Mouse (Mus musculus) intestine, postnatal 0 days (tissue): ENCODE results near the gene Nanos3. TPM values are rescaled to one million over a fixed set of nuclear protein-coding genes. Genes with fewer than 3 reads are reported as not detected.
A peak's percentile ranks its signal among the peaks of the same experiment; 100 is the strongest.

Experiments
- ATAC-seq: fragments of 200-750 bp; cut with Nextera tagmentation; 2 replicates; pipeline ENCODE4 v1.8.0; 2017; ENCODE audit warnings: mild to moderate bottlenecking, moderate TSS enrichment, moderate library complexity
- H3K27ac ChIP-seq: fragments of 300-500 bp; sonication (generic); 2 replicates; pipeline ENCODE4 v1.5.1; 2014; ENCODE audit warnings: mild to moderate bottlenecking, low read depth, low read length, moderate library complexity
- H3K27me3 ChIP-seq: fragments of 300-500 bp; sonication (generic); replicated peaks from 2 replicates; pipeline ENCODE4 v1.6.1; 2014; ENCODE audit warnings: low read length, mixed read lengths; ENCODE audit not compliant: control insufficient read depth, insufficient read depth
- H3K36me3 ChIP-seq: fragments of 300-500 bp; sonication (generic); 2 replicates; pipeline ENCODE4 v1.6.1; 2014; ENCODE audit warnings: mild to moderate bottlenecking, moderate library complexity; ENCODE audit not compliant: control insufficient read depth, insufficient read depth
- H3K4me1 ChIP-seq: fragments of 300-500 bp; sonication (generic); replicated peaks from 2 replicates; pipeline ENCODE4 v1.6.1; 2014; ENCODE audit warnings: antibody characterized with exemption, low read length, mixed read lengths; ENCODE audit not compliant: control insufficient read depth, insufficient read depth
- H3K4me2 ChIP-seq: fragments of 300-500 bp; sonication (generic); replicated peaks from 2 replicates; pipeline ENCODE4 v1.6.1; 2014; ENCODE audit warnings: low read depth, mild to moderate bottlenecking, moderate library complexity
- H3K4me3 ChIP-seq: fragments of 300-500 bp; sonication (generic); 2 replicates; pipeline ENCODE4 v1.5.1; 2014; ENCODE audit warnings: low read depth, low read length
- H3K9ac ChIP-seq: fragments of 300-500 bp; sonication (generic); 2 replicates; pipeline ENCODE4 v1.6.1; 2014; ENCODE audit warnings: mild to moderate bottlenecking, low read depth, low read length
- H3K9me3 ChIP-seq: fragments of 300-500 bp; sonication (generic); 2 replicates; pipeline ENCODE4 v1.6.1; 2016; ENCODE audit warnings: mixed run types; ENCODE audit not compliant: control insufficient read depth
- CTCF ChIP-seq: sonication (generic); IDR thresholded peaks from 2 replicates; pipeline ENCODE4 v1.5.1; 2016; ENCODE audit warnings: low read depth, mild to moderate bottlenecking, control low read depth, antibody characterized with exemption, moderate library complexity
- WGBS: fragments of 180-500 bp; shearing (Covaris S2); extraction: QIAGEN DNeasy Blood & Tissue Kit; methylation state at CpG from one replicate; pipeline ENCODE4 v1.1.7; 2014; 5-methylcytosine and 5-hydroxymethylcytosine counted together
- polyA plus RNA-seq: library from polyadenylated mRNA; unstranded; fragments of >200 nt; fragmentation: Nextera tagmentation; extraction: Ambion mirVana; gene quantifications from 2 replicates; pipeline ENCODE4 v1.2.1, GENCODE M21; 2015

The Nanos3 gene
- polyA plus RNA-seq, 1 experiment from 2014 or later = 1.6 TPM

- Histone ChIP-seq H3K4me1 (0 out of 2 replicates have a peak, but pooled peaks cover 7% of the 10 kb centered on the region), H3K36me3 (no peaks in the 10 kb centered on the region), H3K27me3 (no peaks in the 10 kb centered on the region), H3K27ac (no peak overlapping the region), H3K4me3 (no peak overlapping the region), H3K9me3 (no peaks in the 10 kb centered on the region), H3K4me2 (no peak overlapping the region), H3K9ac (no peak overlapping the region)
- WGBS = 51% methylated on average over 10 of the region's 10 CpGs
- ATAC-seq = no peak
- no peak for TF ChIP-seq CTCF
Observed at GRCm38 (mm10) chr8:84188671-84189070, 3.7 kb upstream of the Nanos3 start.

- Histone ChIP-seq H3K9ac (peak overlapping the region; percentile 4; the same call in 1 of the 2 replicates), H3K27ac (peak overlapping the region; percentile 0; the same call in 1 of the 2 replicates), H3K27me3 (no peaks in the 10 kb centered on the region), H3K4me1 (0 out of 2 replicates have a peak, but pooled peaks cover 7% of the 10 kb centered on the region), H3K36me3 (no peaks in the 10 kb centered on the region), H3K9me3 (no peaks in the 10 kb centered on the region), H3K4me2 (peak overlapping the region; percentile 73), H3K4me3 (peak overlapping the region; percentile 35)
- TF ChIP-seq CTCF = peak; percentile 84
- 6% methylated on average over 21 of the region's 21 CpGs for WGBS
- no peak for ATAC-seq
Observed at GRCm38 (mm10) chr8:84187065-84187755, 2.2 kb upstream of the Nanos3 start.

- 0 out of 2 replicates have a peak, but pooled peaks have one; percentile 17 for ATAC-seq
- Histone ChIP-seq H3K4me3 (peak overlapping the region; percentile 35), H3K4me1 (0 out of 2 replicates have a peak, but pooled peaks cover 2% of the 10 kb centered on the region), H3K36me3 (no peaks in the 10 kb centered on the region), H3K9ac (peak overlapping the region; percentile 4; the same call in 1 of the 2 replicates), H3K27me3 (no peaks in the 10 kb centered on the region), H3K4me2 (peak overlapping the region; percentile 73), H3K27ac (peak overlapping the region; percentile 0; the same call in 1 of the 2 replicates), H3K9me3 (no peaks in the 10 kb centered on the region)
- peak; percentile 98 for TF ChIP-seq CTCF
- WGBS = under 1% methylated on average over 12 of the region's 12 CpGs
Observed at GRCm38 (mm10) chr8:84186547-84186946, 1.5 kb upstream of the Nanos3 start.

DNA sequence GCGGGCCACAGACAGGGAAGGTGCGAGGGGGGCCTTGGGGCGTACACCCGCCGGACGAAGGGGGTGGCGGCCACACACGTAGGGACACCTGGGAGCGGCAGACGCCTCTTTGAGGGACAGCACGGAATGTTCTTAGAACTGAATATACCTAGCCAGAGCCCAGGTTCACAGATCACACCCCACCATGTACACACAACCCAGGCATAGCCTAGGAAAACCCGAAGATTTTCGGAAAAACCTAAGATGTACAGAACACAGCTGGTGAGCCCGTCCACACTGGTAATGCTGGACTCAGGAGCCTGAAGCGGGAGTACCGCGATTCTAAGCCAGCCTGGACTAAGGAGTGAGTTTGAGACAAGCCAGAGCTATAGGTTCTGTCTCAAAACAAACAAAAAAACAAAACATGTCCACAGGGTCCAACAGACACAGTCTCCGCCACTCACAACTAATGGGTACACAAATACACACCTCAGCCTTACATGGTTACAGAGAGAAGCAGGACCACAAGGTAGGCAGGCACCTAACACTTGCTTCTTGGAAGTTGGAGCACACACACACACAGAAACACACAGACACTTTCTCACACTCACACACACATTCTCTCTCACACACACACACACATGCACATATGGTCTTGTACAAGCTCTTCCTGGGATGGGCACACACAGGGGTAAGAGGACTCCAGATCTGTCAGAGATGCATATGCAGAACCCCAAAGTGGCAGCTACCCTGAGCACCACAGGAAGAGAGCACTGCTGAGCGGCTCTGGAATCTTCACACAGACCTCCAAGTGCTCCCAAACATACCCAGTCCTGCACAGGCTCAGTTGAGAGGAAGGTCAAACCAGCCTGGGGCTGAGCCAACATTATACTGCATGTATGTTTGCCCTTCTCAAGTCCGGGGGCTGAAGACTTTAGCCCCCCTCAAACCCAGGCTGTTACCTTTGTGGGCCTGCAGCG is 653 bp downstream of the Nanos3 start:
- Histone ChIP-seq H3K27me3 (no peaks in the 10 kb centered on the region), H3K4me1 (no peaks in the 10 kb centered on the region), H3K9ac (peak overlapping the region; percentile 78), H3K36me3 (no peaks in the 10 kb centered on the region), H3K4me2 (peak overlapping the region; percentile 96), H3K4me3 (peak overlapping the region; percentile 70), H3K27ac (no peak overlapping the region), H3K9me3 (no peaks in the 10 kb centered on the region)
- no peak for ATAC-seq
- TF ChIP-seq CTCF = no peak
- WGBS = 19% methylated on average over 21 of the region's 21 CpGs

- peak overlapping the region; percentile 78 for H3K9ac ChIP-seq
- TF ChIP-seq CTCF = no peak
- ATAC-seq = 0 out of 2 replicates have a peak, but pooled peaks have one; percentile 17
- H3K27ac ChIP-seq = peak overlapping the region; percentile 22; the same call in 1 of the 2 replicates
- no peaks in the 10 kb centered on the region for H3K27me3 ChIP-seq
- no peaks in the 10 kb centered on the region for H3K36me3 ChIP-seq
- WGBS = 1% methylated on average over 80 of the region's 87 CpGs
- H3K4me2 ChIP-seq = peak overlapping the region; percentile 96
- H3K9me3 ChIP-seq = no peaks in the 10 kb centered on the region
- H3K4me3 ChIP-seq = peak overlapping the region; percentile 70
- no peaks in the 10 kb centered on the region for H3K4me1 ChIP-seq
Observed at GRCm38 (mm10) chr8:84183261-84184084, 1.5 kb downstream of the Nanos3 start.
